Mouse (Mus musculus) adrenal gland, postnatal 25 days (tissue): ENCODE measurements around the gene Prr15l. TPM values are rescaled to one million over a fixed set of nuclear protein-coding genes. Genes with fewer than 3 reads are reported as not detected.

ENCODE experiments used
- DNase-seq: peaks from one replicate; pipeline ENCODE4 v3.0.0; 2021; ENCODE audit warnings: mixed read lengths
- total RNA-seq: library from RNA; stranded (reverse); gene quantifications from 2 replicates; pipeline ENCODE4 v1.2.3, GENCODE M21; 2021

Gene Prr15l
- total RNA-seq, 1 experiment from 2014 or later = 0.27 TPM

GRCm38 (mm10) chr11:96919003-96919402 lies 8.9 kb upstream of the Prr15l start:
- DNase-seq = no peak

GRCm38 (mm10) chr11:96924861-96925260 lies 3.0 kb upstream of the Prr15l start:
- no peak for DNase-seq

- DNase-seq = no peak
Observed at GRCm38 (mm10) chr11:96925469-96926148, 2.3 kb upstream of the Prr15l start.

GRCm38 (mm10) chr11:96926587-96926986 lies 1.3 kb upstream of the Prr15l start:
- DNase-seq = no peak

- DNase-seq = no peak
Observed at GRCm38 (mm10) chr11:96928691-96929090, 787 bp downstream of the Prr15l start.

GRCm38 (mm10) chr11:96929096-96929765 lies 1.3 kb downstream of the Prr15l start:
- no peak for DNase-seq

GRCm38 (mm10) chr11:96929766-96930331 lies 1.9 kb downstream of the Prr15l start:
- no peak for DNase-seq

- peak; percentile 36 for DNase-seq
Observed at GRCm38 (mm10) chr11:96931327-96932062, 3.6 kb downstream of the Prr15l start.

GRCm38 (mm10) chr11:96933562-96934276 lies 5.8 kb downstream of the Prr15l start:
- DNase-seq = no peak

- DNase-seq = peak; percentile 78
Observed at GRCm38 (mm10) chr11:96934921-96935356, 7.0 kb downstream of the Prr15l start.

- no peak for DNase-seq
Observed at GRCm38 (mm10) chr11:96935872-96936650, 8.2 kb downstream of the Prr15l start.

- peak; percentile 76 for DNase-seq
Observed at GRCm38 (mm10) chr11:96937549-96938425, 9.9 kb downstream of the Prr15l start.

- peak; percentile 35 for DNase-seq
Observed at GRCm38 (mm10) chr11:96938426-96938800, 10.5 kb downstream of the Prr15l start.

- no peak for DNase-seq
Observed at GRCm38 (mm10) chr11:96940578-96941465, 12.9 kb downstream of the Prr15l start.

GRCm38 (mm10) chr11:96941989-96942590 lies 14.2 kb downstream of the Prr15l start:
- DNase-seq = no peak

GRCm38 (mm10) chr11:96943746-96944304 lies 15.9 kb downstream of the Prr15l start, which contains the start of gene Pnpo:
Pnpo (minus strand) TSS chr11:96943986.
- peak; percentile 87 for DNase-seq

GRCm38 (mm10) chr11:96944844-96945580 lies 17.1 kb downstream of the Prr15l start:
- DNase-seq = no peak

GRCm38 (mm10) chr11:96946498-96946897 lies 18.6 kb downstream of the Prr15l start:
- DNase-seq = no peak
